Mouse (Mus musculus): ENCODE results near the gene Creg1.

DNA sequence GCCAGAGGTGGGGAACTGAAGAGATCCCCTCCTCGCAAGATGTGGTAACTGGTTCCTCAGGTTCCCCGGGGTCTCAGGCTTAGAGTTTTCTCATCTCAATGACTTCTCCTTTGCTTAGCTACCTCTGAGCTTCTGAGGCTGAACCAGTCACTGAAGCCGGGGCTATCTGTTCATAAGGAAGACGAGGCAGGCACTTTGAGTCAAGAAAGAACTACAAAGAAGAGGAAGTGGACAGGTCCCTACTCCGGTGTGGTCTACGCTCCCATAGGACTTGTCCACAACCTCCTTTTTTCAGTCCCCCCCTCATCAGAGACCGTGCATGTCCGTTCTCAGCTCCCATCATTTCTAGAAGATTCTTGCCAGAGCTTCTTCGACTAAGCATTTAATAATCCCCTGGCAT is 17.9 kb downstream of the Creg1 start:
- TF ChIP-seq CTCF (IDR thresholded peaks at IDR 0.05; ENCODE audit: low read depth, low read length) (no peak), POLR2A (IDR thresholded peaks at IDR 0.05; ENCODE audit: insufficient read depth, low read length) (no peak), EP300 (IDR thresholded peaks at IDR 0.05; ENCODE audit: insufficient read depth, low read depth, low read length) (no peak)

Measured in ES-Bruce4 (cell line).